Mouse (Mus musculus) heart, embryonic 13.5 days (tissue): ENCODE data around the gene Nkapl. TPM values are rescaled to one million over a fixed set of nuclear protein-coding genes. Genes with fewer than 3 reads are reported as not detected.
"Not testable (repeated sequence)": the region's sequence is repeated elsewhere in the genome, so short reads cannot be mapped to it uniquely, and the experiment has no call there.

ENCODE experiments used
- ATAC-seq: fragments of 200-750 bp; cut with Nextera tagmentation; 2 replicates; pipeline ENCODE4 v1.8.0; 2017; ENCODE audit warnings: moderate TSS enrichment; ENCODE audit not compliant: insufficient number of reproducible peaks, low FRiP score, low TSS enrichment; ENCODE audit errors: extremely low read depth
- H3K27ac ChIP-seq: fragments of 300-500 bp; sonication (generic); replicated peaks from 2 replicates; pipeline ENCODE4 v1.5.1; 2015; ENCODE audit warnings: moderate library complexity, mild to moderate bottlenecking, inconsistent platforms
- H3K27me3 ChIP-seq: fragments of 300-500 bp; sonication (generic); replicated peaks from 2 replicates; pipeline ENCODE4 v1.6.1; 2015; ENCODE audit warnings: mild to moderate bottlenecking, inconsistent platforms
- H3K36me3 ChIP-seq: fragments of 300-500 bp; sonication (generic); 2 replicates; pipeline ENCODE4 v1.6.1; 2015; ENCODE audit warnings: mild to moderate bottlenecking, inconsistent platforms
- H3K4me1 ChIP-seq: fragments of 300-500 bp; sonication (generic); 2 replicates; pipeline ENCODE4 v1.6.1; 2015; ENCODE audit warnings: inconsistent platforms
- H3K4me2 ChIP-seq: fragments of 300-500 bp; sonication (generic); 2 replicates; pipeline ENCODE4 v1.6.1; 2015; ENCODE audit warnings: inconsistent platforms, mild to moderate bottlenecking, moderate library complexity
- H3K4me3 ChIP-seq: fragments of 300-500 bp; sonication (generic); 2 replicates; pipeline ENCODE4 v1.5.1; 2015; ENCODE audit warnings: moderate library complexity, mild to moderate bottlenecking, inconsistent platforms
- H3K9ac ChIP-seq: fragments of 300-500 bp; sonication (generic); 2 replicates; pipeline ENCODE4 v1.6.1; 2015; ENCODE audit warnings: inconsistent platforms, mild to moderate bottlenecking, moderate library complexity
- H3K9me3 ChIP-seq: fragments of 300-500 bp; sonication (generic); 2 replicates; pipeline ENCODE4 v1.6.1; 2016; ENCODE audit warnings: inconsistent platforms
- WGBS: fragments of 180-500 bp; shearing (Covaris S2); methylation state at CpG from one replicate; pipeline ENCODE4 v1.1.7; 2015; ENCODE audit warnings: mixed read lengths; 5-methylcytosine and 5-hydroxymethylcytosine counted together
- polyA plus RNA-seq: library from polyadenylated mRNA; unstranded; fragments of >200 nt; fragmentation: Nextera tagmentation; extraction: Ambion mirVana; gene quantifications from 2 replicates; pipeline ENCODE4 v1.2.1, GENCODE M21; 2015

Nkapl gene
- polyA plus RNA-seq = 2.0 and 2.1 TPM in 2 replicates

- Histone ChIP-seq H3K9ac (peak within 1 kb of the TSS; percentile 81), H3K27me3 (no peaks in the 10 kb centered on the region; the same call in 1 of the 2 replicates), H3K9me3 (no peaks in the 10 kb centered on the region), H3K4me3 (peak within 1 kb of the TSS; percentile 63), H3K4me2 (peak within 1 kb of the TSS; percentile 84), H3K36me3 (no peaks in the 10 kb centered on the region), H3K27ac (peak within 1 kb of the TSS; percentile 55), H3K4me1 (peaks cover 11% of the 10 kb centered on the region)
- peak; percentile 93 for ATAC-seq
- WGBS = under 1% methylated on average over 54 of the region's 54 CpGs
These were observed at the start of gene Nkapl for GRCm38 (mm10) chr13:21468061-21469019. Nkapl (minus strand) TSS chr13:21468509.

GRCm38 (mm10) chr13:21506221-21506649 is 37.9 kb upstream of the Nkapl start:
- no peaks in the 10 kb centered on the region for H3K9me3 ChIP-seq
- peak; percentile 97 for ATAC-seq
- peak overlapping the region; percentile 81 for H3K27ac ChIP-seq
- no peaks in the 10 kb centered on the region for H3K27me3 ChIP-seq
- H3K36me3 ChIP-seq = no peaks in the 10 kb centered on the region
- H3K4me2 ChIP-seq = peak overlapping the region; percentile 73
- H3K4me1 ChIP-seq = 0 out of 2 replicates have a peak, but pooled peaks cover 3% of the 10 kb centered on the region
- H3K9ac ChIP-seq = peak overlapping the region; percentile 80
- under 1% methylated on average over 21 of the region's 21 CpGs for WGBS
- peak overlapping the region; percentile 63 for H3K4me3 ChIP-seq

DNA sequence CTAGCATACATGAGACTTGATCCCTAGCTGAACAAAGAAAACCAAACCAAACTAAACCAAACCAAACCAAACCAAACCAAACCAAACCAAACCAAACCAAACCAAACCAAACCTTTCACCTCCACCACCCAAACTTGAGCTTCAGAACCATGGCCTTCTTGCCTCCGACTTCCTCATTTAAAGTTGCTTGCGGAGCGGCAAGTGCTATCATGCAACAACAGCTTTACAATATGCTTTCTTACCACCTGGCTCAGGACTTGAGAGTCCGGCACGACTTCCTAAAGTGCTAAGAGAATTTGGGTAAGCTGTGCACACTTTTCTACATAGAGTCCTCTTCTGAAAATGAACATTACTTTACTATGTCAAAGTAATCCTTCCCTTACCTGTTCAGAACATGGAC is 34.0 kb upstream of the Nkapl start:
- no peak for ATAC-seq
- Histone ChIP-seq H3K36me3 (no peaks in the 10 kb centered on the region), H3K4me2 (no peak overlapping the region), H3K27me3 (no peaks in the 10 kb centered on the region), H3K4me1 (0 out of 2 replicates have a peak, but pooled peaks cover 3% of the 10 kb centered on the region), H3K9me3 (no peaks in the 10 kb centered on the region), H3K9ac (no peak overlapping the region), H3K4me3 (no peak overlapping the region), H3K27ac (no peak overlapping the region)
- WGBS = 82% methylated on average over 5 of the region's 5 CpGs

DNA sequence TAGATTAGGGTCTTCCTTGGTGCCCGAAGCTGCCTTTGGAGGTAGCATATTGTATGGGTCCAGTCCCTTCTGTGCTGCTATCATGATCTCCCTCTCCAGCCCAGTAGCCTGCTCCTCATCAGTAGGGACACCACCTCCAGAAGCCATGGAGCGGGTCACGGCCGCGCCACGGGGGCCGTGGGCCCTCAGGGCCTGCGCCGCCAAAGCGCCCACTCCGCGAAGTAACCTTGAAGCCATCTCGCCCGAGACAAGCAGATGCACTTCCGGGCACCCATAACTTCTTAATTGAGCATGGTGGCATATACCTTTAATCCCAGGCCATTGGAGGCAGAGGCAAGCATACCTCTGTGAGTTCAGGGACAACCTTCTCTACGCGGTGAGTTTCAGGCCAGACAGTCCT is 32.9 kb upstream of the Nkapl start, which contains the start of gene Gm11273:
Gm11273 (minus strand) TSS at position 237 of the 400 bp plus-strand sequence.
- ATAC-seq, H3K36me3 ChIP-seq, H3K4me1 ChIP-seq, H3K9me3 ChIP-seq, H3K27me3 ChIP-seq, H3K4me3 ChIP-seq, H3K27ac ChIP-seq, H3K4me2 ChIP-seq, H3K9ac ChIP-seq: not testable (repeated sequence)
- WGBS = 86% methylated on average over 17 of the region's 17 CpGs

DNA sequence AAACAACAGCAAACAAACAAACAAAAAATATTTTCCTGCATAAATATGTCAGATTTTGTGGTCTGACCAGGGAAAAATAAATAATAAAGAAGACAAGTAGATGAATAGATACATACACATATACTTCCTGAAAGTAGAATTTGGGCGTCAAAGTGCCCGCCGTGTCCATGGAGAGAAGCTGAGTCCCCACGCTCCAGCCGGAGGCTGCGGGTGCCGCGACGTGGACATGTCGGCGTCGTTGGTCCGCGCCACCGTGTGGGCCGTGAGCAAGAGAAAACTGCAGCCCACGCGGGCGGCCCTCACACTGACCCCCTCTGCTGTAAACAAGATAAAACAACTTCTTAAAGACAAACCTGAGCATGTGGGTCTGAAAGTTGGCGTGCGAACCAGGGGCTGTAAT is 26.8 kb upstream of the Nkapl start, which contains the start of gene AK157302:
AK157302 (plus strand) TSS at position 144 of the 400 bp plus-strand sequence.
- H3K4me3 ChIP-seq = no peak within 1 kb of the TSS
- WGBS = 88% methylated on average over 21 of the region's 21 CpGs
- H3K4me1 ChIP-seq = no peaks in the 10 kb centered on the region
- no peak for ATAC-seq
- no peak within 1 kb of the TSS for H3K9ac ChIP-seq
- H3K27ac ChIP-seq = no peak within 1 kb of the TSS
- H3K4me2 ChIP-seq = no peak within 1 kb of the TSS
- H3K36me3 ChIP-seq = no peaks in the 10 kb centered on the region
- H3K9me3 ChIP-seq = no peaks in the 10 kb centered on the region
- no peaks in the 10 kb centered on the region for H3K27me3 ChIP-seq

- Histone ChIP-seq H3K9ac (no peak overlapping the region), H3K27ac (no peak overlapping the region), H3K27me3 (no peaks in the 10 kb centered on the region), H3K4me1 (no peaks in the 10 kb centered on the region), H3K36me3 (no peaks in the 10 kb centered on the region), H3K4me2 (no peak overlapping the region), H3K9me3 (no peaks in the 10 kb centered on the region), H3K4me3 (no peak overlapping the region)
- ATAC-seq = no peak
- WGBS = 85% methylated on average over 5 of the region's 5 CpGs
These were observed 24.5 kb upstream of the Nkapl start for GRCm38 (mm10) chr13:21492847-21493246.

- 84% methylated on average over 1 of the region's 1 CpGs for WGBS
- 0 out of 2 replicates have a peak, but pooled peaks cover 8% of the 10 kb centered on the region for H3K9me3 ChIP-seq
- no peaks in the 10 kb centered on the region for H3K27me3 ChIP-seq
- no peak overlapping the region for H3K9ac ChIP-seq
- peaks cover 3% of the 10 kb centered on the region; the same call in 1 of the 2 replicates for H3K4me1 ChIP-seq
- H3K27ac ChIP-seq = no peak overlapping the region
- no peak for ATAC-seq
- peaks cover 19% of the 10 kb centered on the region for H3K36me3 ChIP-seq
- H3K4me2 ChIP-seq = no peak overlapping the region
- H3K4me3 ChIP-seq = no peak overlapping the region
These were observed 18.6 kb upstream of the Nkapl start for GRCm38 (mm10) chr13:21486881-21487280.

DNA sequence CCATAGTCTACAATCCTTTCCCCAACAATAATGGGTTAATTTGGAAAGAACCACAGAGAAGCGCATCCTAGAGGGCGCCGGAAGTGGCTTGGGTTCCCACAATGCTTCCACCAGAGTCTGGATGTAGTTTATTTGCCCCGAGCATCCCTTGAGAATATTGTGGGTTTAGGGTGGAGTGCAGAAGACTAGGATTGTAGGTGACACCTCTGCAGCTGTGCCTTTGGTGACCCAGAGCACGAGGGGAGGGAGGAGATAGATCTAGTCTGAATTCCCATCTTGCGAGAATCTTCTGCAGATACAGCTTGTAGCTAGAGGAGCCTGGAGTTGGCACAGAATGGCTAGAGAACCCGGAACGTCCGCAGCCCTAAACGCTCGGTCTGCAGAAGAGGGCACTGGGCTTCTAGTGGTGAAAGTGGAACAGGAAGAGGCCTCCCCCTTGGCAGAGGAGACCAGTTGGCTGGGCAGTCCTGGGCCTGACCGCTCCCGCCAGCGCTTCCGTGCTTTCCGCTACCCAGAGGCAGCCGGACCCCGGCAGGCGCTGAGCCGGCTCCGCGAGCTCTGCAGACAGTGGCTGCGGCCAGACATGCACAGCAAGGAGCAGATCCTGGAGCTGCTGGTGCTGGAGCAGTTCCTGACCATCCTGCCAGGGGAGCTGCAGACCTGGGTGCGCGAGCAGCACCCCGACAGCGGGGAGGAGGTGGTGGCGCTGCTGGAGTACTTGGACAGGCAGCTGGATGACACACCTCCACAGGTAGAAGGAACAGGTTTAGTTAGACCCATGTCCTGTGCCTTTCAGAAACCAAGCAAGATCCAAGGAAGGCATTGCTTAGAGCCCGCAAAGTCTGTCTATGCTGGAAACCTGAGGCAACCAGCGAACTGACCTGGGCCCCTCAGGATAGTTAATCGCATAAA is 10.7 kb upstream of the Nkapl start, which contains the start of the genes Zkscan4 and Gm10065:
Zkscan4 (plus strand) TSS at position 149 of the 912 bp plus-strand sequence.
Gm10065 (minus strand) TSS at position 683 of the 912 bp plus-strand sequence.
- WGBS = 3% methylated on average over 31 of the region's 31 CpGs

DNA sequence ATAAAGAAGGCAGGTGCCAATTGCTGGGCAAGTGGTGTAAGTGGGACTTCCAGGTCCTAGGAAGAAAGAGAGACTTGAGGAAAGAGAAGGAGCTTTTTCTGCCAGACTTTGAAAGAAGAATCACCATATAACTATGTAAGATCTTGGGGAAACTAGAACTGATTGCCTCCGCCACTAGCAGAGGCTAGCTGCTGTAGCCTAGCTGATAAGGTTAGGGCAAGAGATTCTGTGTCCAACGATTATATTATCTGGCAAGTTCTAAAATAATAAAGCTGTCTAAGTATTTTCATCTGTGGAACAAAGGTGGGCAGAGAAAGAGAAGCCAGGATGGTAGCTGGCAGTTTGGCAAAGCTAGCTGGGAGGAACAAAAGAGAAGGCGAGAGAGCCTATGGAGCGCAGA is 4.1 kb upstream of the Nkapl start:
- 26% methylated on average over 4 of the region's 4 CpGs for WGBS
- H3K36me3 ChIP-seq = no peaks in the 10 kb centered on the region
- H3K4me3 ChIP-seq = no peak overlapping the region
- no peak overlapping the region for H3K9ac ChIP-seq
- H3K9me3 ChIP-seq = no peaks in the 10 kb centered on the region
- ATAC-seq = no peak
- no peaks in the 10 kb centered on the region; the same call in 1 of the 2 replicates for H3K27me3 ChIP-seq
- no peak overlapping the region for H3K27ac ChIP-seq
- peaks cover 11% of the 10 kb centered on the region for H3K4me1 ChIP-seq
- H3K4me2 ChIP-seq = no peak overlapping the region

More for the DNA sequence above, 10.7 kb upstream of the Nkapl start, which contains the start of the genes Zkscan4 and Gm10065:
- Histone ChIP-seq H3K4me3 (peak within 1 kb of the TSS; percentile 63), H3K9ac (peak within 1 kb of the TSS; percentile 84), H3K4me2 (peak within 1 kb of the TSS; percentile 72), H3K4me1 (peaks cover 14% of the 10 kb centered on the region), H3K27ac (peak within 1 kb of the TSS; percentile 79)
- H3K36me3 ChIP-seq, H3K27me3 ChIP-seq, H3K9me3 ChIP-seq: not testable (repeated sequence)
- ATAC-seq = peak; percentile 25; the same call in 1 of the 2 replicates

GRCm38 (mm10) chr13:21469097-21469496 is 788 bp upstream of the Nkapl start:
- Histone ChIP-seq H3K9ac (peak overlapping the region; percentile 81), H3K36me3 (no peaks in the 10 kb centered on the region), H3K27me3 (no peaks in the 10 kb centered on the region; the same call in 1 of the 2 replicates), H3K4me1 (peaks cover 11% of the 10 kb centered on the region), H3K4me2 (peak overlapping the region; percentile 84), H3K9me3 (no peaks in the 10 kb centered on the region), H3K27ac (no peak overlapping the region), H3K4me3 (peak overlapping the region; percentile 63)
- WGBS = 6% methylated on average over 9 of the region's 9 CpGs
- ATAC-seq = no peak
